Mouse (Mus musculus): ENCODE results near the gene Ifnk. TPM values are rescaled to one million over a fixed set of nuclear protein-coding genes. Genes with fewer than 3 reads are reported as not detected.

Ifnk gene
- polyA plus RNA-seq, 1 experiment from 2014 or later = 0.65 TPM

DNA sequence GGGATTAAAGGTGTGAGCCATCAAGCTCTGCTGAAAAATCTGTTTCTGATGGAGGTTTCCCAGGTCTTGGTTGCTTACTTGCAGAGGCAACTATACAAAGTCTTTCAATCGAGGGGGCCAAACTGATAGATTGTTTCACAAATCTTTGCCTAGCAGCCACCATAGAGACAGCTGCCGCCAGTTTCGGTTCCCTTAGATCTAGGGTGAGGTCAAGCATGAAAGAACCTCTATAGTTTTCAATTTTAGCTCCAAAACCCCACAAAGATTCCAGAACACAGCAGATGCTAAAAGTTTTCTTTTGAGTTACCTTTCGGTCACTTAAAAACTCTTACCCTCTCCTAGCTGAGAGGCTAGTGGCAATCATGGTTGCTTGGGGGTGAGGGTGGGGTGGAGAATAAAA lies 20.3 kb upstream of the Ifnk start:
- no peaks in the 10 kb centered on the region for H3K36me3 ChIP-seq (ENCODE audit: control insufficient read depth, insufficient read depth, low read length)
- ATAC-seq (ENCODE audit: insufficient number of reproducible peaks, insufficient read depth, low FRiP score, low read depth) = no peak
- H3K4me3 ChIP-seq (ENCODE audit: low read depth, low read length) = no peak overlapping the region
- no peak overlapping the region for H3K9ac ChIP-seq (replicated peaks; ENCODE audit: low read depth, low read length)
- H3K27me3 ChIP-seq (ENCODE audit: control insufficient read depth, insufficient read depth, low read length) = no peaks in the 10 kb centered on the region
- no peak overlapping the region for H3K4me2 ChIP-seq (replicated peaks; ENCODE audit: low read depth, low read length)
- WGBS = 87% methylated on average over 4 of the region's 4 CpGs
- no peaks in the 10 kb centered on the region for H3K9me3 ChIP-seq (ENCODE audit: control insufficient read depth, low read depth, low read length)
- H3K27ac ChIP-seq (ENCODE audit: low read length) = no peak overlapping the region
- peaks cover 37% of the 10 kb centered on the region for H3K4me1 ChIP-seq (ENCODE audit: control insufficient read depth, insufficient read depth, low read length)

DNA sequence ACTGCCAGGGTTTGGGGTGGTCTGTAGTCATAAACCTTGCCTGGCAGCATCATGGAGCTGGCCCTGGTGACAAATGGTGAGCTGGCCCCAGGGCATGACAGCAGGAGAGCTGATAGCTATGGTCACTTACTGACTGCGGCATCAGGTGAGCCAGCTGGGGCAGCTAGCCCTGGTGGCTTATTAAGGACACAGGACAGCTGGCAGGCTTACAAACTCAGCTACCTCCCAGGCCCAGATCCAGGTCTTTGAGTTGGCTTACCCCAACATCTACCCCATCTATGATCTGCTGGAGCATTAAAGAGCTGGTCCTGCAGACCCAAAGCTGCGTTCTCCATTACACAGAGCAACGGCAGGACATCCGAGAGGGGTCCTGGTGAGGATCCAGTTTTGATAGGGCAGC lies 18.4 kb upstream of the Ifnk start:
- Histone ChIP-seq H3K4me2 (replicated peaks; ENCODE audit: low read depth, low read length) (no peak overlapping the region), H3K9ac (replicated peaks; ENCODE audit: low read depth, low read length) (no peak overlapping the region), H3K4me1 (ENCODE audit: control insufficient read depth, insufficient read depth, low read length) (peaks cover 32% of the 10 kb centered on the region), H3K9me3 (ENCODE audit: control insufficient read depth, low read depth, low read length) (no peaks in the 10 kb centered on the region), H3K4me3 (ENCODE audit: low read depth, low read length) (no peak overlapping the region), H3K27me3 (ENCODE audit: control insufficient read depth, insufficient read depth, low read length) (no peaks in the 10 kb centered on the region), H3K36me3 (ENCODE audit: control insufficient read depth, insufficient read depth, low read length) (no peaks in the 10 kb centered on the region), H3K27ac (ENCODE audit: low read length) (no peak overlapping the region)
- no peak for ATAC-seq (ENCODE audit: insufficient number of reproducible peaks, insufficient read depth, low FRiP score, low read depth)
- WGBS = 83% methylated on average over 4 of the region's 4 CpGs

DNA sequence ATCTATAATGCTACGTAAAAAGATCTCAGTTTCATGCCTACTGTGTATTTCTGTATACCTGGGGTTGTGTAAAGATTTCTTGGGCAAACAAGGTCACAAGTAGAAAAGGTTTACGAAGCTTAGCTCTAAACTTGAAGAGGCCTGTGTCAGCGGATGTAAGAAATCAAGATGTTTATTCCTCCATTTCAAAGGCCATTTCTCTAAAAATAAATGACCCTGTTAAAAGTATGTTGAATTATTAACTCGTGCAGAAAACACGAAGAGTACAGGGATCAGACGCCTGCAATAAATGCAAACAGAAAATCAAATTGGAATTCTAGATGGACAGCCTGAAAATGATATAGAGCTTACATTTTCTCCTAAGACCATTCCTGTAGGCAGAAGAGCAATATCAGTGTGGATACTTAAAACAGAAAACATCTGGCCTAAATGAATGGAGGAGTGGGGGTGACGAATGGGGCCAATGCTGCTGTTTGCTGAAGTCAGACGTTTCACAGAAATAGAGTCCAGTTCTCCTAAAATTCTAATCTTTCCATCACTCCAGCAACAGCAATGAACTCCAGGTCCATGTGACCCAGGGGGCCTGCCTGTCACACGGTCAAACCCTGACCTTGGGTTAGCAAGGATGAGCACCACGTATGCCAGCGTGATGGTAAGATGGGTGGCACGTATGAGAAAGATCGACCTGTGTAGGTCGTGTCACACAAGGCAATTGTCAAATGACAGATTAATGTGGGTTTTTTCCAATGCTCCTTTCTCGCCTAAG lies 16.8 kb upstream of the Ifnk start:
- Histone ChIP-seq H3K4me3 (ENCODE audit: low read depth, low read length) (no peak overlapping the region), H3K27me3 (ENCODE audit: control insufficient read depth, insufficient read depth, low read length) (no peaks in the 10 kb centered on the region), H3K27ac (ENCODE audit: low read length) (no peak overlapping the region; the same call in 1 of the 2 replicates), H3K9ac (replicated peaks; ENCODE audit: low read depth, low read length) (no peak overlapping the region), H3K9me3 (ENCODE audit: control insufficient read depth, low read depth, low read length) (no peaks in the 10 kb centered on the region), H3K4me1 (ENCODE audit: control insufficient read depth, insufficient read depth, low read length) (peaks cover 28% of the 10 kb centered on the region), H3K36me3 (ENCODE audit: control insufficient read depth, insufficient read depth, low read length) (no peaks in the 10 kb centered on the region), H3K4me2 (replicated peaks; ENCODE audit: low read depth, low read length) (no peak overlapping the region)
- ATAC-seq (ENCODE audit: insufficient number of reproducible peaks, insufficient read depth, low FRiP score, low read depth) = no peak
- 40% methylated on average over 15 of the region's 15 CpGs for WGBS

DNA sequence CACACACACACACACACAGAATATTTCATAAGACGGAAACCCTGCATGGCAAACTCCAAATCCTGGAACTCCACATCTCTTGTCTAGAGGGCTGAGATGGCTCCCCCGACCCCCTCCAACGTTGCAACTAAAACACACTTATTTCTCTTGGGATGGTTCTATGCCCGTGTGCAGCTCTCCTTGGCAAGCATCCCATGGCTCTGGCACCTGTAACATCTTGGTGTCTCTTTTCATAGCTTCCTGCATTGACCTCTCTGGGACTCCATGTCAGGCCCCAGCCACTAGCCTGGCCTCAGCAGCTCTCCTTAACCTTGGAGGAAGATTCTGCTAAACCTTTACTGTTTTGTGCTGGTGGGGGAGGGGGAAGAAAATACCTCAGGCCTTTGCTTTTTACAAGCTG lies 16.1 kb upstream of the Ifnk start:
- no peak overlapping the region for H3K9ac ChIP-seq (replicated peaks; ENCODE audit: low read depth, low read length)

DNA sequence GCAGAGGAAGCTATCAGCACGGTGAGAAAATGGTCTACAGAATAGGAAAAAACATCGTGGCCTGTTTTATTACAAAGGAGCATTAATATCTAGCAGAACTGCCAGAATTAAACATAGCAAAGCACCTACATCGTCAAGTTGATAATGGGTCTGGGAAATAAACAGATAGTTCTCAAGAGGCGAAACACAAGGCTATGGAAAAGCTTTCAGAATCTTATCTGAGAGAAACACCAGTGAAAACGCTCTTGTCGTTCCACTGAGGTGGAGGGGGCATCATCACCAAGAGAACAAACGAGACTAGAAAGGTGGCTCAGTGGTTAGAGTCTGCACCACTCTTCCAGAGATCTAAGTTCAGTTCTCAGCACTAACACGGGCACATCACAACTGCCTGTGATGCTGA lies 14.9 kb upstream of the Ifnk start:
- H3K9ac ChIP-seq (replicated peaks; ENCODE audit: low read depth, low read length) = no peak overlapping the region
- no peak overlapping the region for H3K27ac ChIP-seq (ENCODE audit: low read length)
- no peak for ATAC-seq (ENCODE audit: insufficient number of reproducible peaks, insufficient read depth, low FRiP score, low read depth)
- WGBS = 60% methylated on average over 8 of the region's 8 CpGs
- H3K27me3 ChIP-seq (ENCODE audit: control insufficient read depth, insufficient read depth, low read length) = no peaks in the 10 kb centered on the region
- no peak overlapping the region for H3K4me3 ChIP-seq (ENCODE audit: low read depth, low read length)
- no peak overlapping the region for H3K4me2 ChIP-seq (replicated peaks; ENCODE audit: low read depth, low read length)
- H3K9me3 ChIP-seq (ENCODE audit: control insufficient read depth, low read depth, low read length) = no peaks in the 10 kb centered on the region
- H3K4me1 ChIP-seq (ENCODE audit: control insufficient read depth, insufficient read depth, low read length) = peaks cover 28% of the 10 kb centered on the region
- no peaks in the 10 kb centered on the region for H3K36me3 ChIP-seq (ENCODE audit: control insufficient read depth, insufficient read depth, low read length)

More for the DNA sequence above, 16.1 kb upstream of the Ifnk start:
- WGBS = 79% methylated on average over 4 of the region's 4 CpGs
- H3K27ac ChIP-seq (ENCODE audit: low read length) = no peak overlapping the region
- H3K9me3 ChIP-seq (ENCODE audit: control insufficient read depth, low read depth, low read length) = no peaks in the 10 kb centered on the region
- H3K27me3 ChIP-seq (ENCODE audit: control insufficient read depth, insufficient read depth, low read length) = no peaks in the 10 kb centered on the region
- H3K4me2 ChIP-seq (replicated peaks; ENCODE audit: low read depth, low read length) = no peak overlapping the region
- no peak overlapping the region for H3K4me3 ChIP-seq (ENCODE audit: low read depth, low read length)
- peaks cover 28% of the 10 kb centered on the region for H3K4me1 ChIP-seq (ENCODE audit: control insufficient read depth, insufficient read depth, low read length)
- no peak for ATAC-seq (ENCODE audit: insufficient number of reproducible peaks, insufficient read depth, low FRiP score, low read depth)
- no peaks in the 10 kb centered on the region for H3K36me3 ChIP-seq (ENCODE audit: control insufficient read depth, insufficient read depth, low read length)

DNA sequence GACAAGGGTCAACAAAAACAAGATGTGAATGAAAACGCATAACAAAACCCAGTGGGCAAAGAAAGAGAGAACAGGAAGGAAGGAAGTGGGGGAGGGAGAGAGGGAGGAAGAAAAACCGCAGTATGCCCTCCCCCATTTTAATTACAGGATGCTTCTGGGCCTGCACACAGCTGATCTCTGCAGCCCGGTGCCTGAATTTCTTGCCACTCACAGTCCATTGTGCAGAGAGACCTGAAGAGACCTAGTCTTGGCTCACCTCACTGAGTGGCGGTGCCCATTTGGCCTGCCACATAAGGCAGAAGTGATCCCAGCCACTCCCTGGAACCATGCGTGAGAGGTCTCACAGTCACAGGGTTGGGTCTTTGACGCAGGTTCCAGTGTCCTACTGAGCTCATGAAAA lies 13.8 kb upstream of the Ifnk start:
- peak; percentile 56; the same call in 1 of the 2 replicates for ATAC-seq (ENCODE audit: insufficient number of reproducible peaks, insufficient read depth, low FRiP score, low read depth)
- 62% methylated on average over 6 of the region's 6 CpGs for WGBS
- Histone ChIP-seq H3K9ac (replicated peaks; ENCODE audit: low read depth, low read length) (no peak overlapping the region), H3K36me3 (ENCODE audit: control insufficient read depth, insufficient read depth, low read length) (no peaks in the 10 kb centered on the region), H3K4me2 (replicated peaks; ENCODE audit: low read depth, low read length) (no peak overlapping the region), H3K4me1 (ENCODE audit: control insufficient read depth, insufficient read depth, low read length) (peaks cover 28% of the 10 kb centered on the region), H3K4me3 (ENCODE audit: low read depth, low read length) (no peak overlapping the region), H3K9me3 (ENCODE audit: control insufficient read depth, low read depth, low read length) (no peaks in the 10 kb centered on the region), H3K27me3 (ENCODE audit: control insufficient read depth, insufficient read depth, low read length) (no peaks in the 10 kb centered on the region), H3K27ac (ENCODE audit: low read length) (no peak overlapping the region)

DNA sequence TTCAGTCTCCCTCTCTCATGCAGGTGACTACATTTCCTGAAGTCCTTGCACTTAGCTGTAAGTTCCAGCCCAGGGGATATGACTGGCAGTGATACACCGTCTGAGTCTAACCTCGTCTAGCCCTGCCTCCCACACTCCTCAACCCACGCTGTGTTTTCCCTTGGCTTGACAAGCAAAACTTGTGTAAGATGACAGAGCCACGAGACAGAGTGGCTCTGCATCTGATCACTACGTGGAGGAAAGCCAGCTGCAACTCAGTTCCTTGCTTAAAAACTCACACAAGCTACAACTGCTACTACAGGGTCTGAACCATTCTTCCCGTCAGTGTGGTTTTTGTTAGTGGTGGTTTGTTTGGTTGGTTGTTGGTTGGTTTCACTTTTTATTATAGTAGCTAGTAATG lies 11.5 kb upstream of the Ifnk start:
- H3K36me3 ChIP-seq (ENCODE audit: control insufficient read depth, insufficient read depth, low read length) = no peaks in the 10 kb centered on the region
- H3K4me1 ChIP-seq (ENCODE audit: control insufficient read depth, insufficient read depth, low read length) = peaks cover 31% of the 10 kb centered on the region
- ATAC-seq (ENCODE audit: insufficient number of reproducible peaks, insufficient read depth, low FRiP score, low read depth) = no peak
- no peaks in the 10 kb centered on the region for H3K9me3 ChIP-seq (ENCODE audit: control insufficient read depth, low read depth, low read length)
- 51% methylated on average over 6 of the region's 6 CpGs for WGBS
- no peak overlapping the region for H3K4me2 ChIP-seq (replicated peaks; ENCODE audit: low read depth, low read length)
- H3K27ac ChIP-seq (ENCODE audit: low read length) = no peak overlapping the region; the same call in 1 of the 2 replicates
- H3K27me3 ChIP-seq (ENCODE audit: control insufficient read depth, insufficient read depth, low read length) = no peaks in the 10 kb centered on the region
- no peak overlapping the region for H3K9ac ChIP-seq (replicated peaks; ENCODE audit: low read depth, low read length)
- H3K4me3 ChIP-seq (ENCODE audit: low read depth, low read length) = no peak overlapping the region

DNA sequence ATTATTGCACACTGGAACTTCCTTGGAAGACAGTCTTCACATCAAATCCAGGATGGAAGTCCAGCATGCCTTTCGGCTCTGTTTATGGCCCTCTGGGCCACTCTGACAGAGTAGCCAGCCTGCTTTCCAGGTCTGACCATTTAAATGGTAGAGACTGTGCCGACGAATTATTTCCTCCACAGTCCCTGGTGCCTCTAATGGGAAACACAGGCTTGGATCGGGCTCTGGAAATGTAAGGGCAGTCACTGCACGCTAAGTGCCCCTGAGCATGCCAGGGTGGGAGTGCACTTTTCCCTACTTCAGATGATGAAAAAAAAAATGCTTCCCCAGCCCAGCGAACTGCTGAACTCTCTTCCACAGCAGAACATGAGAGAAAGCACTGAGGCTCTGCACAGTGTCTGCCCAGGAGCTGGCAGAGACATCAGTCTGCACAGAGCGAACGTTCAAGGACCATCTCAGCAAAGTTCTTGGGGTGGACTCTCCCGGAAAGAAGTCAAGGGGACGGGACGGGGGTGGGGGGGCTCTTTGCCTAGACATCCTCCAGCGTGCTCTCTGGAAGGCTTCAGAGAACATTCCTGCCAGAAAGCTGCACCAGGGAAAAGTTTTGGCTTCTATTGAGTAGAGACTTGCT lies 8.3 kb upstream of the Ifnk start:
- 0 out of 2 replicates have a peak, but pooled peaks cover 15% of the 10 kb centered on the region for H3K4me1 ChIP-seq (ENCODE audit: control insufficient read depth, insufficient read depth, low read length)
- no peak overlapping the region for H3K4me3 ChIP-seq (ENCODE audit: low read depth, low read length)
- H3K4me2 ChIP-seq (replicated peaks; ENCODE audit: low read depth, low read length) = no peak overlapping the region
- no peak; the same call in 1 of the 2 replicates for ATAC-seq (ENCODE audit: insufficient number of reproducible peaks, insufficient read depth, low FRiP score, low read depth)
- no peak overlapping the region for H3K27ac ChIP-seq (ENCODE audit: low read length)
- H3K36me3 ChIP-seq (ENCODE audit: control insufficient read depth, insufficient read depth, low read length) = no peaks in the 10 kb centered on the region
- no peaks in the 10 kb centered on the region for H3K9me3 ChIP-seq (ENCODE audit: control insufficient read depth, low read depth, low read length)
- no peaks in the 10 kb centered on the region for H3K27me3 ChIP-seq (ENCODE audit: control insufficient read depth, insufficient read depth, low read length)
- no peak overlapping the region for H3K9ac ChIP-seq (replicated peaks; ENCODE audit: low read depth, low read length)
- WGBS = 57% methylated on average over 12 of the region's 12 CpGs
